Mouse (Mus musculus) liver, embryonic 14.5 days (tissue): ENCODE data around the gene Fam124b. TPM values are rescaled to one million over a fixed set of nuclear protein-coding genes. Genes with fewer than 3 reads are reported as not detected.

Source experiments
- ATAC-seq: fragments of 200-750 bp; cut with Nextera tagmentation; 2 replicates; pipeline ENCODE4 v1.8.0; 2017; ENCODE audit warnings: moderate number of reproducible peaks, mild to moderate bottlenecking, moderate library complexity; ENCODE audit not compliant: insufficient read depth
- DNase-seq, 3 experiments: peaks; one replicate each; pipeline ENCODE4 v3.0.0-alpha.2; 2012 to 2013; ENCODE audit warnings: low read depth in 3 of 3, low spot score in 3 of 3
- H3K27ac ChIP-seq: fragments of 300-500 bp; sonication (generic); 2 replicates; pipeline ENCODE4 v1.5.1; 2014; ENCODE audit warnings: moderate library complexity, mild to moderate bottlenecking, control low read depth, inconsistent platforms
- H3K27me3 ChIP-seq: fragments of 300-500 bp; sonication (generic); 2 replicates; pipeline ENCODE4 v1.6.1; 2014; ENCODE audit warnings: mild to moderate bottlenecking, low read length, moderate library complexity; ENCODE audit not compliant: control insufficient read depth, insufficient read depth
- H3K36me3 ChIP-seq: fragments of 300-500 bp; sonication (generic); replicated peaks from 2 replicates; pipeline ENCODE4 v1.6.1; 2014; ENCODE audit warnings: low read depth; ENCODE audit not compliant: control insufficient read depth, insufficient read depth
- H3K4me1 ChIP-seq, 2 experiments: fragments of 200-500 bp in 1 of 2; fragments of 300-500 bp in 1 of 2; sonication (generic) in 1 of 2; replicated peaks; 2 replicates each; pipeline ENCODE4 v1.6.1; 2012 to 2014; ENCODE audit warnings: antibody characterized with exemption in 1 of 2, inconsistent platforms in 1 of 2, low read length in 1 of 2; ENCODE audit not compliant: control insufficient read depth in 2 of 2, insufficient read depth in 2 of 2
- H3K4me2 ChIP-seq: fragments of 300-500 bp; sonication (generic); 2 replicates; pipeline ENCODE4 v1.6.1; 2014; ENCODE audit warnings: low read depth, mild to moderate bottlenecking, control low read depth, moderate library complexity
- H3K4me3 ChIP-seq, 2 experiments: fragments of 200-500 bp in 1 of 2; fragments of 300-500 bp in 1 of 2; sonication (generic) in 1 of 2; 2 replicates each; pipeline ENCODE4 v1.5.1; 2012 to 2014; ENCODE audit warnings: low read depth in 2 of 2, low read length in 2 of 2, mild to moderate bottlenecking in 2 of 2, control low read depth in 1 of 2, inconsistent platforms in 1 of 2, moderate library complexity in 1 of 2; ENCODE audit not compliant: insufficient read depth in 1 of 2
- H3K9ac ChIP-seq: fragments of 300-500 bp; sonication (generic); replicated peaks from 2 replicates; pipeline ENCODE4 v1.6.1; 2014; ENCODE audit warnings: mild to moderate bottlenecking, control low read depth, moderate library complexity
- H3K9me3 ChIP-seq: fragments of 300-500 bp; sonication (generic); 2 replicates; pipeline ENCODE4 v1.6.1; 2016; ENCODE audit warnings: low read length, mixed read lengths; ENCODE audit not compliant: control insufficient read depth
- CTCF ChIP-seq: IDR thresholded peaks from 2 replicates; pipeline ENCODE4 v1.5.1; 2016; ENCODE audit warnings: antibody characterized with exemption, low read depth, control low read depth
- EP300 ChIP-seq: IDR thresholded peaks from 2 replicates; pipeline ENCODE4 v1.6.1; 2016; ENCODE audit warnings: antibody characterized with exemption, low read depth
- WGBS: fragments of 180-500 bp; shearing (Covaris S2); extraction: QIAGEN DNeasy Blood & Tissue Kit; methylation state at CpG from one replicate; pipeline ENCODE4 v1.1.7; 2014; ENCODE audit not compliant: insufficient replicate concordance; 5-methylcytosine and 5-hydroxymethylcytosine counted together
- polyA plus RNA-seq, 2 experiments: library from polyadenylated mRNA; depleted of rRNA in 1 of 2; stranded (reverse) in 1 of 2; unstranded in 1 of 2; fragments of >200 nt; fragmentation: Nextera tagmentation in 1 of 2; extraction: Ambion mirVana in 1 of 2; gene quantifications; 2 replicates each; pipeline versions ENCODE4 v1.2.1 to v1.2.3; 2012 to 2014

The Fam124b gene
- polyA plus RNA-seq, 2 experiments: not detected

DNA sequence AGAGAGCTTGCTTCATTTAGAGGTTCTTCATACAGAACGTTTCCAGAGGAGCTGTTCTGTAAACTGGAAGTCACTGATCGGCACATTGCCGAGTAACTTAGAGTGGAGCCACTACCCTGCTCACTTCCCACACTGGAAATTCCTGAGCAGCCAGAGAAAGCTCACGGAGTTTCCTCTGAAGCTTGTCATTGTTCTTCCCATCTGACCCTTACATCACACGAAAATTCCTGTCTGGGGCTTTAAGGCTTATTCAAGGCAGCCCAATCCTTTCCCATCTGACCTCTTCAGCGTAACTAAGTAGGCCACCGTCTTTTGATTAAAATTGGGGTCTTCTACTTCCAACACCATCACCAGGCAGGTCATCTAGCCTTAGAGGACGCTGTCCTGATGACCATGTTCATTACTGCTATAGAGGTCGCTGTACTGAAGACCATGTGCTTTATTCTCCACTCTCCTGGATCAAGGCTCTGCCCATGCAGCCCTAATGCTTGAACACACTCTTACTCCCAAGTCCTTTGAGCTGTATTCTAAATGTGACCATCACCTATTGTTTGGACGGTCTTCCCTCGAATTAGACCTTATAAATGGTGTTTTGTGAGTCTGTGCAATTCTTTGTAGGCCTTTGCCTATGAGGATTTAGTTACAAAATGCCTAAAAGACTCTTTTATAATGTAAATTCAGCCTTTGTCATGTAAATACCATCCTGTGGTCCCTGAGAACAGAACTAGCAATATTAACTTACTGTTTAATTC lies 18.9 kb upstream of the Fam124b start:
- H3K4me1 ChIP-seq: no peaks in the 10 kb centered on the region
- H3K27ac ChIP-seq: no peak overlapping the region
- H3K4me2 ChIP-seq: no peak overlapping the region
- DNase-seq (no peak), ATAC-seq (no peak)
- H3K9ac ChIP-seq: no peak overlapping the region
- no peak for TF ChIP-seq CTCF
- no peak for TF ChIP-seq EP300
- no peaks in the 10 kb centered on the region for H3K36me3 ChIP-seq
- H3K4me3 ChIP-seq: no peak overlapping the region
- 49% methylated on average over 11 of the region's 11 CpGs for WGBS
- H3K27me3 ChIP-seq: no peaks in the 10 kb centered on the region
- no peaks in the 10 kb centered on the region for H3K9me3 ChIP-seq

DNA sequence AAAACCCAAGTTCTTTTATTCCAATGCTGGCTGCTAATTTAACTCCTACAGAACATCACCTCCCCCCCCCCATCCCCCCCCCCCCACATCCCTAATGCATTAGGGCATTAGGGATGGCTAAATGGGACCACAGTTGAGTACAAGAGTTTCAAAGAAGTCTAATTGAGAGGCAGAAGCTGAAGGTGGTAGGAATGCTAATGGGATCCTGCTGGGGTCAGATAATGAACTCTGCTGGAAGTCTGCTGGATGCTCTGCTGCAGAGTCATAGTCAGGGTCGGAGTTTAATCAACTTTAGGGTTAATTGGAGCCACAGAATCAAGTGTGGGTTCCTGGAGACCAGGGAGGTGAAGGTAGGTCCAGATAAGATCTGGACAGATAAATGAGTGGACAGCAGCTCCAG lies 17.9 kb upstream of the Fam124b start:
- no peak overlapping the region for H3K4me2 ChIP-seq
- no peaks in the 10 kb centered on the region for H3K9me3 ChIP-seq
- no peaks in the 10 kb centered on the region for H3K4me1 ChIP-seq
- WGBS: 22% methylated on average over 1 of the region's 1 CpGs
- DNase-seq (no peak), ATAC-seq (no peak)
- no peaks in the 10 kb centered on the region for H3K36me3 ChIP-seq
- H3K4me3 ChIP-seq: no peak overlapping the region
- TF ChIP-seq CTCF: no peak
- TF ChIP-seq EP300: no peak
- no peaks in the 10 kb centered on the region for H3K27me3 ChIP-seq
- no peak overlapping the region for H3K27ac ChIP-seq
- H3K9ac ChIP-seq: no peak overlapping the region

DNA sequence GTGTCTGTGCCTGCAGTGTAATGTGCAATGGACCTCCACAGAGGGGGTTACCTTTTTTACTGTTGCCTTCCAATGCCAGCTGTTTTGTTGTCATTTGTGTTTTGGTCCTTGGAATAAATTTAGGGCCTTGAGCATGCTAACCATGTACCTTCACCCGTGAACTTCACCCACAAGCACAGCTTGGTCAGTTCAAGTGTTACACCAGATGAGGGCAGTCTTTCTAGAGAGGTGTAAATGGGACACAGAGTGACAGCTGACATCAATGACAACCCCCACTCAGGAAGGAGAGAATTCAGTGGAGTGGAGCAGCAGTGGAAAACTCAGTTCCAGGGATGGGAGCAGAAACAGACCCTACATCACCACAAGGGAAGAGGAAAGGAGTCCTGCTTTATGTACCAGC lies 12.3 kb upstream of the Fam124b start:
- ATAC-seq (no peak), DNase-seq (no peak)
- Histone ChIP-seq H3K4me2 (no peak overlapping the region), H3K27me3 (no peaks in the 10 kb centered on the region), H3K9ac (no peak overlapping the region), H3K9me3 (no peaks in the 10 kb centered on the region), H3K4me3 (no peak overlapping the region), H3K4me1 (no peaks in the 10 kb centered on the region), H3K36me3 (no peaks in the 10 kb centered on the region), H3K27ac (no peak overlapping the region)
- 53% methylated on average over 1 of the region's 1 CpGs for WGBS
- no peak for TF ChIP-seq EP300
- 0 out of 2 replicates have a peak, but pooled peaks have one; percentile 12 for TF ChIP-seq CTCF

DNA sequence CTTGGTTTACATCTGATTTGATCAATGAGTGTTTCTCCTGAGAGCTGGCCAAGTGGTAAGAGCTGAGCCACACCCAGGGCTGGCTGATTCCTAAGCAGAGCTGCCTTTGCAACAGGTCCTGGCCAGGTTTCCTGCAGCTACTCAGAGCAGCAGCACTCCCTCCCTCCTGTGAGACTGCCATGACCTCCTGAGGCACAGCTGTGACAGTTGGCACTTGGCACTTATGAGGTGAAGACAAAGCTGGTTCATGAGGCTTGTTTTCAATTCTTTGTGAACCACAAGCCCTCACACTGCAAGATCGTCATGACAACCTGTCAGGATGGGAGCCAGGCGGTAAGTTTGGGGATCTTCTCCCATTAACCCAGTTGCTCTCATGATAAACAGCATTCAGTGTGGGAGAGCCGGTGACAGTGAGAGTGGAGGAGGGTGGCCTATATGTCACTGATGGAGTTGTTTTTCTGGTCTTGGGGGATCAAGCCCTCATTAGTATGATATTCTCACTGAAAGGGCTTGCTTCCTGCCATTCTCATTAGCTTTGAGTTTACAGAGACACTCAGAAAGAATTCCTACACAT lies 6.7 kb upstream of the Fam124b start:
- ATAC-seq: no peak
- TF ChIP-seq EP300 (no peak), CTCF (no peak)
- WGBS: 42% methylated on average over 3 of the region's 3 CpGs

DNA sequence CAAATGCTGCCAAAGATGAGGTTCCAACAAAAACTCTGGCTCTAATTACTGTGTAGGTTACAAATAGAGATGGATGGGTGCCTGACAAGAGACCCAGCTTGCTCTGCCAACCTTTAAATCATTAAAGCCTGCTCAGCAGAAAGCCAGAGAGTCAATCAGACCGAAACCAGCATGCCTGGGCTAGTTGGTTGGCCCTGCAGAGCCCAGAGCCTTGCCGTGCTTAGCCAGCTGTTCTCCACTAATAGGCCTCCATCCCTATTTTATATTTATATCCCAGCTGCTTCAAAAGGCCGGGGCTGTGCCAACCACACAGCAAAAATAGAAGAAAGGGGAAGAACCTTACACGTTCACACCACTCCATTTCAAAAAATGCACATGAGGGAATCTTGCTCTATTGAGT lies 2.9 kb upstream of the Fam124b start:
- no peak for DNase-seq
- no peak for ATAC-seq
- 36% methylated on average over 4 of the region's 4 CpGs for WGBS

More for the DNA sequence above, 6.7 kb upstream of the Fam124b start:
- no peak overlapping the region for H3K4me2 ChIP-seq
- H3K9ac ChIP-seq: no peak overlapping the region
- no peaks in the 10 kb centered on the region for H3K9me3 ChIP-seq
- no peaks in the 10 kb centered on the region for H3K27me3 ChIP-seq
- H3K36me3 ChIP-seq: no peaks in the 10 kb centered on the region
- H3K27ac ChIP-seq: no peak overlapping the region
- no peak overlapping the region for H3K4me3 ChIP-seq
- no peaks in the 10 kb centered on the region for H3K4me1 ChIP-seq
- DNase-seq: no peak

More for the DNA sequence above, 2.9 kb upstream of the Fam124b start:
- Histone ChIP-seq H3K36me3 (no peaks in the 10 kb centered on the region), H3K4me3 (no peak overlapping the region), H3K27ac (no peak overlapping the region), H3K27me3 (no peaks in the 10 kb centered on the region), H3K9ac (no peak overlapping the region), H3K4me1 (no peaks in the 10 kb centered on the region), H3K9me3 (no peaks in the 10 kb centered on the region), H3K4me2 (no peak overlapping the region)
- TF ChIP-seq CTCF (no peak), EP300 (no peak)
